Comparison of ENCODE assay signal across 7 mouse cellular contexts in genomic region chr8:48222429-48222769, GRCm38 (mm10).
DNase-seq lines count a peak whose midpoint lies in the region; ATAC-seq and TF ChIP-seq lines count a peak whose summit lies in the region.

No protein-coding gene starts in this region.

- no peaks in the 10 kb centered on the region for H3K9me3 ChIP-seq in intestine, embryonic 16.5 days (ENCODE audit: control insufficient read depth, low read length)
- H3K9me3 ChIP-seq in midbrain, embryonic 11.5 days (ENCODE audit: control insufficient read depth, low read length): no peaks in the 10 kb centered on the region

- H3K4me2 ChIP-seq in intestine, embryonic 16.5 days (ENCODE audit: low read depth, low read length): peak overlapping the region; percentile 87
- H3K4me2 ChIP-seq in midbrain, embryonic 11.5 days: peak overlapping the region; percentile 36

- 10% methylated on average over 11 of the region's 11 CpGs for WGBS in intestine, embryonic 16.5 days
- WGBS in midbrain, embryonic 11.5 days: 15% methylated on average over 11 of the region's 11 CpGs
- 13% methylated on average over 11 of the region's 11 CpGs for WGBS in small intestine, adult 2 months

- H3K9ac ChIP-seq in intestine, embryonic 16.5 days (ENCODE audit: low read depth, low read length): peak overlapping the region; percentile 68
- H3K9ac ChIP-seq in midbrain, embryonic 11.5 days (ENCODE audit: low read length): peak overlapping the region; percentile 43

- peak; percentile 91 for DNase-seq in adrenal gland, postnatal 14 days
- DNase-seq in embryo, embryonic 11 days: peak; percentile 96
- peak; percentile 88 to 90 for DNase-seq in gastrocnemius, postnatal 4 days (ENCODE audit: low spot score in 2 of 2)
- peak; percentile 92 to 93 for DNase-seq in left cerebral cortex, postnatal 25 days (ENCODE audit: low spot score in 2 of 2)
- DNase-seq in midbrain, embryonic 11.5 days (ENCODE audit: low spot score, missing footprints): peak; percentile 99

- TF ChIP-seq POLR2A in small intestine, adult 2 months (IDR thresholded peaks at IDR 0.05; ENCODE audit: low read depth, low read length): no peak

- H3K4me1 ChIP-seq in intestine, embryonic 16.5 days (ENCODE audit: control insufficient read depth, insufficient read depth, low read length): peaks cover 4% of the 10 kb centered on the region; the same call in 1 of the 2 replicates
- peaks cover 19% of the 10 kb centered on the region for H3K4me1 ChIP-seq in midbrain, embryonic 11.5 days (ENCODE audit: control insufficient read depth, insufficient read depth, low read length)
- no peaks in the 10 kb centered on the region for H3K4me1 ChIP-seq in small intestine, adult 2 months (ENCODE audit: control insufficient read depth, insufficient read depth, insufficient read length, low read length)

- peak; percentile 78; the same call in 1 of the 2 replicates for TF ChIP-seq CTCF in small intestine, adult 2 months (IDR thresholded peaks at IDR 0.05; ENCODE audit: extremely low read depth, insufficient read length, insufficient replicate concordance, low read depth, low read length)

- no peaks in the 10 kb centered on the region for H3K27me3 ChIP-seq in intestine, embryonic 16.5 days (replicated peaks; ENCODE audit: control insufficient read depth, insufficient read depth, low read length)
- H3K27me3 ChIP-seq in midbrain, embryonic 11.5 days (ENCODE audit: control insufficient read depth, insufficient read depth, low read length): no peaks in the 10 kb centered on the region; the same call in 1 of the 2 replicates
- H3K27me3 ChIP-seq in small intestine, adult 2 months (ENCODE audit: control insufficient read depth, insufficient read depth, low read length): no peaks in the 10 kb centered on the region

- no peaks in the 10 kb centered on the region for H3K36me3 ChIP-seq in intestine, embryonic 16.5 days (ENCODE audit: control insufficient read depth, insufficient read depth, low read length)
- no peaks in the 10 kb centered on the region for H3K36me3 ChIP-seq in midbrain, embryonic 11.5 days (ENCODE audit: control insufficient read depth, insufficient read depth, low read length)
- no peaks in the 10 kb centered on the region for H3K36me3 ChIP-seq in small intestine, adult 2 months (ENCODE audit: control insufficient read depth, insufficient read depth, low read length)

- no peak overlapping the region for H3K27ac ChIP-seq in intestine, embryonic 16.5 days (ENCODE audit: low read length)
- H3K27ac ChIP-seq in midbrain, embryonic 11.5 days (ENCODE audit: low read depth, low read length): no peak overlapping the region
- no peak overlapping the region for H3K27ac ChIP-seq in small intestine, adult 2 months (ENCODE audit: insufficient read depth, low read depth, low read length)

- peak; percentile 87 for ATAC-seq in intestine, embryonic 16.5 days
- peak; percentile 84 for ATAC-seq in midbrain, embryonic 11.5 days (ENCODE audit: low FRiP score)

- H3K4me3 ChIP-seq in intestine, embryonic 16.5 days (ENCODE audit: low read length): peak overlapping the region; percentile 50
- peak overlapping the region; percentile 9; the same call in 1 of the 2 replicates for H3K4me3 ChIP-seq in midbrain, embryonic 11.5 days (ENCODE audit: low read depth, low read length)
- H3K4me3 ChIP-seq in small intestine, adult 2 months (ENCODE audit: low read depth, low read length): peak overlapping the region; percentile 18

- intact Hi-C loops in left cerebral cortex, postnatal 25 days (cut with DNase I): loop anchor here (2.0 to 10.0 kb wide), 6 partner anchors 125 to 1485 kb away; partner anchors contain the start of genes Dctd and Tenm3
